Mouse (Mus musculus) kidney, adult 18-20 months (tissue): ENCODE results near the gene 0610040J01Rik.

Source experiments
- DNase-seq: peaks from one replicate; pipeline ENCODE4 v3.0.0; 2021

The 0610040J01Rik gene

GRCm38 (mm10) chr5:63906149-63907093 is 94.3 kb downstream of the 0610040J01Rik start:
- peak; percentile 87 for DNase-seq

DNA sequence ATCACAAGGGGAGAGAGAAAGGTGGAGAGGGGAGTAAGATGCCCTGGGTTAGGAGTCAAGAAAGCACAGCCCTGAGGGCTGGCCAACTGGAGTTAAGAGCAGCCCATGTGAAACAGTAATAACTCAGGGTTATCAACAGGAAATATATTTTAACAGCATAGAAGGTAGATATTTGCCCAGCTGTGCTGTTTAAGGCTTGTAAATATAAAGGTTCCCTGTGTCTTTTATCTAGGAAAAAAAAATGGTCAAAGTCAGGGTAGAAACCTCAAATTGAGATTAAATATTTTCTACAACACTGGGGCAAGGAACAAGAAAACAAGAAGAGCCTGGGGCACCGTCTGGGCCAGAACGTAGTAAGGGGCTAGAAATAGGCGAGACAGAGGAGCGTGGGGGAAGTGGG is 95.3 kb downstream of the 0610040J01Rik start:
- DNase-seq: no peak

- DNase-seq: no peak
These were observed 98.2 kb downstream of the 0610040J01Rik start for GRCm38 (mm10) chr5:63910171-63910960.

- no peak for DNase-seq
These were observed 102.7 kb downstream of the 0610040J01Rik start for GRCm38 (mm10) chr5:63914896-63915295.

DNA sequence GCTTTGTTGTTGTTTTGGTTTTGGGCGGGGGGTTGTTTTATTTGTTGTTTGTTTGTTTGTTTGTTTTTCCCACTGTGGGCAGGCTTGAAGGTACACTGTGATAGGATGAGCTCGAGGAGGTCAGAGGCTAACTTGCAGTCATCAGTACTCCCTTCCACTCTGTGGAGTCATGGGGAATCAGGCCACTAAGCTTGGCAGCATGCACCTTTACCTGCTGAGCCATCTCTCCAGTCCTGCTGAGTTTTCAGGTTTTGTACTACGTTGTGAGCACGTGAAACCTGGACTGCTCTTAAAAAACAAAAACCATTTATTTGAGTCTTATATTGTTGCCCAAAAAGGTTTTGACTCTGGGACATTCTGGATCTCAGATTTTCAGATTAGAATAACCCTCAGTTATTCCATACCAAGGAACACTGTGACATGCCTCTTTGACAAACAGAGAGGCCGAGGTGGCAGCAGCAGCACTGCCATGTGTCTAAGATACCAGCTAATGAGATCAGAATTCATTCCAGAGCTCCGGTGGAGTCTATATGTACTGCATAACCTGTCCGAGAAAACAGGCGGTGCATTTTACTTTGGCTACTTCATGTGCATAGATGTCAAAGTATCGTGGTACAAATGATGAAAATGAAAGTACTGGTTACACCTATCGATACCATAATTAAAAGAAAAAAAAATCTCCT is 104.4 kb downstream of the 0610040J01Rik start:
- no peak for DNase-seq

DNA sequence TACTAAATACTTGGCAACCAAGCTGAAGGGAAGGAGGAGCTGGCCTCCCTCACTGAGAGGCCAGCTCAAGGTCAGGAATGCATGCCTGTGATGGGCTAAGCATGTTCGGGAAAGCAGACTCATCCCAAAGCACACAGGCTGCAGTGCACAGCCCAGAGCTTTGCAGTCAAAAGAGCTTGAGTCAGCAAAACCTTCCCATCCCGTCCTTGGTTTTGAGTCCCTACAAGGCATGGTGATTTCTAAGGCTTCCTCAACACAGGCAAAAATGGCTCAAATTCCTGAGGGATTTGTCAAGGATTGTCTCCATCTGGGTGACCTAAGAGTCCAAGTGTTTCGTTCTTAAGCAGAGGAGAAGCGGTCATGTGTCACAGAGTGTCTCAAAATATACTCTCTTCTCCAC is 106.0 kb downstream of the 0610040J01Rik start:
- DNase-seq: no peak

- DNase-seq: no peak
These were observed 111.3 kb downstream of the 0610040J01Rik start for GRCm38 (mm10) chr5:63923305-63924025.

DNA sequence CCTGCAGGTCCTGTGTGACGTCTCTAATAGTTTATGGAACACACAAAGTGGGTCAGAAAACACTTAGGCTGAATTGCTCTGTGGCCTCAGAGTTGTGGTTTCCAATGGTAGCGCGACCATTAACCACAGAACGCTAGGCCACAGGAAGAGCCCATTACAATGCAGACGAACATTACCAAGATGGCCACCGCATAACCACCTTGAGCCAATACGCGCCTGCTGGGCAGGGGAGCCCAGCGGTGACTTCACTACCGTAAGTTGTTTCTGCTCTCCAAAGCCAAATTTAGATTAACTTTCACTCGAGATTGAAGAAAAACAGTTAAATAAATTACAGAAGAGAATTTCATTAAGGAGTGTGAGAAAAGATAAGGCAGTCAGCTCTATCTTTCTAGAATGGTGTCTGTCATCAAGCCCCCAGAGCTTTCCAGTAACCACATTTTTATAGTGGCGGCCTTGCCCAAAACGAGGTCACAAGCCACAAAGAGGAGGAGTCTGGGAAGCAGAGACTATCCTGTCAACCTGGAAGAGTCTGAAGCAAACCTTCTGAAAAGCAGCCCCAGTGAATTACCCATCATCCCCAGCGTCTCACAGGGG is 113.0 kb downstream of the 0610040J01Rik start:
- no peak for DNase-seq

- no peak for DNase-seq
These were observed 118.7 kb downstream of the 0610040J01Rik start for GRCm38 (mm10) chr5:63930824-63931358.

- DNase-seq: no peak
These were observed 120.7 kb downstream of the 0610040J01Rik start for GRCm38 (mm10) chr5:63932829-63933228.

DNA sequence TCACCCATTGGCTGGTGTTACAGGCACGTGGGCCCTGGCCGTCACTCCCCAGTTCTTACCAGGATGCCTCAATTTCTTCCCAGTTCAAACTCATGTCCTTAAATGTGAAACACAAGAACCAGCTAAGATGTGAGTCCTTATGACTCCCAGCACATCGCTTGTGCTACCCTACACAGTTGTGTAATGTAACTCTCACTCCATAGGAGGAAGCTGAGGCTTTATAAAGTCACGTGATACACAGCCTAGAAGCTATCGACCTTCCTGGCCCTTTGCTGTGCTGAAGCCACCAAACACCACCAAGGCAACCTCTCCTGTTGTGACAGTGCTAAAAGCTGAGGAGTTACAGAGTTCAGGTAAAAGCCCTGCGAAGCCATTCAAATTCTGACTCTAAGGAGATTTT is 123.4 kb downstream of the 0610040J01Rik start:
- DNase-seq: no peak

GRCm38 (mm10) chr5:63936740-63937139 is 124.6 kb downstream of the 0610040J01Rik start:
- DNase-seq: peak; percentile 32

DNA sequence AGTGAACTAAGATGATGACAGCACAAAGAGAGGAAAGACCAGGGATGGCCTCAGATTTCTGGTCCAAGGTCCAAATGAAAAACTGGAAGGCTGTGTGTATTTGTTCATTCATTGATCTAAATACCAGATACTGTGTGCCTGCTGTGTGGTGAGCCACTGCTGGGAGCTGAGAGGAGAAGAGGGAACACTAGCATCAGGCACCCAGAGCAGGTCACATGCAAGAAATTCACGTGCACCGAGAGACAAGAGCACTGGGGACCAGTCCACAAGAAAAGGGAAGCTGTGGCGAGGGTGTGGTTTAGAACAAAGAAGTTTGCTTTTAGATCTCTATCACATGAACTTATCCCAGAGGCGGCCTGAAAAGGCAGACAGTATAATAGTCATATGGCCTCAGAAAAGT is 126.4 kb downstream of the 0610040J01Rik start:
- DNase-seq: no peak

GRCm38 (mm10) chr5:63941891-63942290 is 129.7 kb downstream of the 0610040J01Rik start:
- no peak for DNase-seq

DNA sequence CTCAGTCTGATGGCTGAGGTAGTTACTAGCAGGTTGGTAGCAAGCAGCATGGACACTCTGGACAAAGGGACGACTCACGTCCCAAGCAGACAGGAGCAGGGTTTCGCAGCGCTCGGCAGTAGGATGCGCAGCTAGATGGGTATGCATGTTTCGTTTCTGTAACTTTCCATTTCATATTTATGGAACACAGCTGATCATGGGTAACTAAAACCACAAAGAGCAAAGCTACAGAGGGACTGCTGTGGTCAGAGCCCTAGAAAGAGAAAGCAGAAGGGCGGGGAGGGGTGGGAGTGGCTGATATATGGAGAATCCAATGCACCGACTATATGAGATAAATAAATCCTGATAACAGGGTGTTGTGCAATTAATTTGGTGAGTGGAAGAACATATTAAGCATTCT is 131.1 kb downstream of the 0610040J01Rik start:
- no peak for DNase-seq

- DNase-seq: no peak
These were observed 135.4 kb downstream of the 0610040J01Rik start for GRCm38 (mm10) chr5:63947526-63947925.

- DNase-seq: peak; percentile 55
These were observed 137.0 kb downstream of the 0610040J01Rik start for GRCm38 (mm10) chr5:63949195-63949594.
